Mouse (Mus musculus) intestine, postnatal 0 days (tissue): ENCODE results near the gene Vmn2r104. TPM values are rescaled to one million over a fixed set of nuclear protein-coding genes. Genes with fewer than 3 reads are reported as not detected.

ENCODE experiments used
- ATAC-seq: fragments of 200-750 bp; cut with Nextera tagmentation; 2 replicates; pipeline ENCODE4 v1.8.0; 2017; ENCODE audit warnings: mild to moderate bottlenecking, moderate TSS enrichment, moderate library complexity
- H3K27ac ChIP-seq: fragments of 300-500 bp; sonication (generic); 2 replicates; pipeline ENCODE4 v1.5.1; 2014; ENCODE audit warnings: mild to moderate bottlenecking, low read depth, low read length, moderate library complexity
- H3K27me3 ChIP-seq: fragments of 300-500 bp; sonication (generic); replicated peaks from 2 replicates; pipeline ENCODE4 v1.6.1; 2014; ENCODE audit warnings: low read length, mixed read lengths; ENCODE audit not compliant: control insufficient read depth, insufficient read depth
- H3K36me3 ChIP-seq: fragments of 300-500 bp; sonication (generic); 2 replicates; pipeline ENCODE4 v1.6.1; 2014; ENCODE audit warnings: mild to moderate bottlenecking, moderate library complexity; ENCODE audit not compliant: control insufficient read depth, insufficient read depth
- H3K4me1 ChIP-seq: fragments of 300-500 bp; sonication (generic); replicated peaks from 2 replicates; pipeline ENCODE4 v1.6.1; 2014; ENCODE audit warnings: antibody characterized with exemption, low read length, mixed read lengths; ENCODE audit not compliant: control insufficient read depth, insufficient read depth
- H3K4me2 ChIP-seq: fragments of 300-500 bp; sonication (generic); replicated peaks from 2 replicates; pipeline ENCODE4 v1.6.1; 2014; ENCODE audit warnings: low read depth, mild to moderate bottlenecking, moderate library complexity
- H3K4me3 ChIP-seq: fragments of 300-500 bp; sonication (generic); 2 replicates; pipeline ENCODE4 v1.5.1; 2014; ENCODE audit warnings: low read depth, low read length
- H3K9ac ChIP-seq: fragments of 300-500 bp; sonication (generic); 2 replicates; pipeline ENCODE4 v1.6.1; 2014; ENCODE audit warnings: mild to moderate bottlenecking, low read depth, low read length
- H3K9me3 ChIP-seq: fragments of 300-500 bp; sonication (generic); 2 replicates; pipeline ENCODE4 v1.6.1; 2016; ENCODE audit warnings: mixed run types; ENCODE audit not compliant: control insufficient read depth
- CTCF ChIP-seq: sonication (generic); IDR thresholded peaks from 2 replicates; pipeline ENCODE4 v1.5.1; 2016; ENCODE audit warnings: low read depth, mild to moderate bottlenecking, control low read depth, antibody characterized with exemption, moderate library complexity
- WGBS: fragments of 180-500 bp; shearing (Covaris S2); extraction: QIAGEN DNeasy Blood & Tissue Kit; methylation state at CpG from one replicate; pipeline ENCODE4 v1.1.7; 2014; 5-methylcytosine and 5-hydroxymethylcytosine counted together
- polyA plus RNA-seq: library from polyadenylated mRNA; unstranded; fragments of >200 nt; fragmentation: Nextera tagmentation; extraction: Ambion mirVana; gene quantifications from 2 replicates; pipeline ENCODE4 v1.2.1, GENCODE M21; 2015

Gene Vmn2r104
- polyA plus RNA-seq: not detected in 2 replicates

DNA sequence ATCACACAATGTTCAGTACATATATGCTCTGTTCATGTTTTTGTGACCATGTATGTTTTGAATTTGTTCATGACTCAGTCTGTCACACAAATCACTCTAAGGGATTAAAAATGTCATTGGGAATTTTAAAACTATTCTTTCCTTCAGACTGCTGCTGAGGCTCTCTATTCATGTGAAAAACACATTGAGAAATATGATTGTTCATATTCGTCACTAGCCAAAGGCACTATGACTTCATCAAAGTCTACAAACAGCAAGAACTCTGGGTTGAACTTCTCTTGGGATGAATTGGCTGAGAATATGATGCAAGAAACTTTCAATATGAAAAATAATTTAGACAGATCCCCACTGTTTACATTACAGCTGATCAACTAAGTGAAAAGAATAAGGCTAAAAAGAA, at the start of gene Vmn2r104:
TSS of gene Vmn2r104 (minus strand) at position 101 of the 400 bp plus-strand sequence.
- H3K9me3 ChIP-seq: peaks cover 6% of the 10 kb centered on the region; the same call in 1 of the 2 replicates
- no peak for TF ChIP-seq CTCF
- H3K27me3 ChIP-seq: no peaks in the 10 kb centered on the region
- no peak within 1 kb of the TSS for H3K4me2 ChIP-seq
- no peaks in the 10 kb centered on the region for H3K36me3 ChIP-seq
- ATAC-seq: no peak
- no peak within 1 kb of the TSS for H3K9ac ChIP-seq
- no peak within 1 kb of the TSS for H3K4me3 ChIP-seq
- no peak within 1 kb of the TSS for H3K27ac ChIP-seq
- 90% methylated on average over 1 of the region's 1 CpGs for WGBS
- no peaks in the 10 kb centered on the region for H3K4me1 ChIP-seq

DNA sequence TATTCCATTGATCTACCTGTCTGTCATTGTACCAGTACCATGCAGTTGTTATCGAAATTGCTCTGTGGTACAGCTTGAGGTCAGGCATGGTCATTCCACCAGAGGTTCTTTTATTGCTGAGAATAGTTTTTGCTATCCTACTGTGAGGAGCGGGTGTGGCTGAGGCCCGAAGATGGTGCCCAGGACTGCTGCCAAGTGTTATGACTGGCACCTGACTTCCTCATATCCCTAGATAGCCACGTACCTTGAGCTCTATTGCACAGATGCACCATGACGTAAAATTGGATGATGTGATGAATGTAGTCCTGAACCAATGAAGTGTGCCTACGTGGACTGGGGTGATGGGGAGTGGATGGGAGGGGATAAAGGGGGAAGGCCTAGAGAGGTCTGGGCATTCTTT, 26.0 kb upstream of the Vmn2r104 start:
- H3K9me3 ChIP-seq: no peaks in the 10 kb centered on the region
- no peak for TF ChIP-seq CTCF
- no peak overlapping the region for H3K4me3 ChIP-seq
- WGBS: 59% methylated on average over 6 of the region's 6 CpGs
- no peaks in the 10 kb centered on the region for H3K27me3 ChIP-seq
- H3K9ac ChIP-seq: no peak overlapping the region
- H3K27ac ChIP-seq: no peak overlapping the region
- peak; percentile 97 for ATAC-seq
- H3K4me2 ChIP-seq: no peak overlapping the region
- no peaks in the 10 kb centered on the region for H3K36me3 ChIP-seq
- H3K4me1 ChIP-seq: no peaks in the 10 kb centered on the region

DNA sequence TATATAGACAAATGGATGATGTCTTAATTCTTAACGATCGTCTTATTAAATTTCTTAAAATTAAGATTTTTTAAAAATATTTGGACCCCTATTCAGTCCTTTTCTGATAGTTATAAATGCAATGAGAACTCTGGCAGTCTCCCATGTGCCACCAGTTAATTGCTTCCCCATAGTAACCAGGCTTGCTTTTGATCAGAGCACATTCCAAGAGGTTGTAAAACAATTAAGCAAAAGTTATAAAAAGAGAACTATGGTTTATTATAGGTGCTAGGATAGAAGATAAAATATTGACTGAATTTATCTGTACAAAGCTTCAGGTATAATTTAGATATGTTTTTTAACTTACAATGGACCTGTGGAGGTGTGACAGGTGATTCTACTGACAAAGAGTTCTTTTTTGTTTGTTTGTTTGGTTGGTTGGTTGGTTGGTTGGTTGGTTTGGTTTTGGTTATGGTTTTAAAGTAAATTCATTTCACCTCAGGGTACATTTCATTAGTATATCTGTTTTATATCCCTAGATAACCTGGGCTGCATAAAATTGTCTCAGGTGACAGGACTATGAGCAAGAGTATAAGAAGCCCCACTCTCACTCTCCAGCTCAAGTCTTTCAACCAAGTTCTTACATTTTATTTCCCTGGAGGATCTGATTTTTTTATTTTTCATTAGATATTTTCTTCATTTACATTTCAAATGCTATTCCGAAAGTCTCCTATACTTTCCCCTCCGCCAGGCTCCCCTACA, 23.7 kb upstream of the Vmn2r104 start:
- H3K9ac ChIP-seq: no peak overlapping the region
- no peaks in the 10 kb centered on the region for H3K9me3 ChIP-seq
- peak; percentile 79 for ATAC-seq
- H3K4me1 ChIP-seq: no peaks in the 10 kb centered on the region
- no peak for TF ChIP-seq CTCF
- no peaks in the 10 kb centered on the region for H3K36me3 ChIP-seq
- no peaks in the 10 kb centered on the region for H3K27me3 ChIP-seq
- no peak overlapping the region for H3K27ac ChIP-seq
- H3K4me3 ChIP-seq: no peak overlapping the region
- H3K4me2 ChIP-seq: no peak overlapping the region
- WGBS: 75% methylated on average over 4 of the region's 4 CpGs

Other genes with a start within 250 kb of the Vmn2r104 start
- not detected in 2 replicates for gene Fpr-rs7, start 65.9 kb upstream of the Vmn2r104 start, polyA plus RNA-seq
- not detected in 2 replicates for gene Fpr-rs6, start 134.8 kb upstream of the Vmn2r104 start, polyA plus RNA-seq
- gene Vmn2r105, start 186.7 kb upstream of the Vmn2r104 start, polyA plus RNA-seq: not detected in 2 replicates
- gene Vmn2r106, start 237.2 kb upstream of the Vmn2r104 start, polyA plus RNA-seq: not detected in 2 replicates